Mouse (Mus musculus) frontal cortex, adult (tissue): ENCODE data around the gene Tob2.
A peak's percentile ranks its signal among the peaks of the same experiment; 100 is the strongest.

ENCODE experiments used
- ATAC-seq: cut with Nextera tagmentation; 2 replicates; pipeline ENCODE4 v1.9.2; 2017; ENCODE audit warnings: mild to moderate bottlenecking, moderate library complexity, mixed read lengths; ENCODE audit not compliant: low TSS enrichment

The Tob2 gene

DNA sequence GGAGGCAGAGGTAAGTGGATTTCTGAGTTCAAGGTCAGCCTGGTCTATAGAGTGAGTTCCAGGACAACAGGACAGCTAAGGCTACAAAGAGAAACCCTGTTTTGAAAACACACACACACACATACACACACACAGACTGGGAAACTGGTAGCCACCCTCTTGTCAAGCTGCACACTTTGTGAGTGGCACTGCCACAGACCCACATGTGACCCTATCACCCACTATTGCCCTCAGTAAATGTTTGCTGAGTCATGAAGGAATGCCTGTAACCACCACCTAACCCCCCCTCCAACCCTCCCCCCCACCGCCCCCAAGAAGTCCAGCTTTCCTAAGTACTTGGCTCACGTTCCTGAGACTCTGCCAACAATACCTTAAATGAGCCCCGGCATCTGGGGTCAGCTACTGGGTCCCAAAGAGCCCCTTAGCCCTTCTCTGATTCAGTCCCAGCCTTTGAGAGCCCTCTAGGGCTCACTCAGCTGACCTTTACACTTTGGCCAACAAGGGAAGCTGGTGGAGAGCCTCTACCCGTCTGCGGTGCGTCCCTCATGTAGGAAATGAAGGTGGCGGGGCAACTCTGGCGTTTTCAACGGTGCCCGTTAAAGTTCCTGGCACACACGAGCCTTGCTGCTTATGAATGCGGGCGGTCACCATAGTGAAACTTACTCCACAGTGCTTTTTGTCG, 19.9 kb downstream of the Tob2 start:
- ATAC-seq = no peak

DNA sequence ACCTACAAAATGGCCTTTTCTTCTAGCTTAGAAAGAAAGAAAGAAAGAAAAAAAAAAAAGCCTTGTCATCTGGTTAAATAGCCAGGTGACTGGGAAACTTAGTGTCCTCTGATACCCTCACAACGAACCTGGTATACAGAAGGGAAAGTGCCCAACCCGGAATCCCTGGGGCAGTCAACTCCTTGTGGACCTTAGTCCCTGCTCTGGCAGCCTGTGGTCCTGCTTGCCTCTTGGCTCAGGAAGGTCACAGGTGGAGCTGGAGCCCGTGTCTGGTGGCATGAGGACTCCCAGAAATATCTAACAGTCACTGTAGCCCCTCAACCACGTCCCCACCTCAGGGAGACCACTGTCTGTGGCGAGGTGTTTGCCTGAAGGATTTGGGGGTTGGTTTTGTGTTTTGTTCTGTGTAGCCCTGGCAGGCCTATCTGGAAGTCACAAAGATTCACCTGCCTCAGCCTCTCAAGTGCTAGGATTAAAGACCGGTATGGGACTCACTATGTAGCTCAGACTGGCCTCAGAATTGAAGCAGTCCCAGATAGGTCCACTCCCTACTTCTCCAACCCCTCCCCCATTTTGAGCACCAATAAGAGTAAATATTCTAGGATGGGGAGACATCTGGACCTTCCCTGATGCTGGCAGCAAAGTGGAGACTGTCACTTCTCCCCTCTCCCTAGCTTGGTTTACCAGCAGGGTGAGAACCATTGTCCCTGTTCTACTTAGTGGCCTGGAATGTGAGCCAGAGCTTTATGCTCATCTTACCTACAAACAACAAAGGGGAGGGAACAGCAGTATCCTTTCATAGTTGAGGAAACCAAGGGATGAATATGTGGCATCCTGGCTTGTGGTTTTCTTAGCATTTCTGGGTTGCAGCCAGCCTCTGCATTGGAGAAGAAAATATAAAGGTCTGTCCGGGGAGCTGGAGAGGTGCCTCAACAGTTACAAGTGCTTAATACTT, 21.4 kb downstream of the Tob2 start:
- ATAC-seq = no peak

- ATAC-seq = peak; percentile 85
These were observed 22.3 kb downstream of the Tob2 start for GRCm38 (mm10) chr15:81836124-81836821.

DNA sequence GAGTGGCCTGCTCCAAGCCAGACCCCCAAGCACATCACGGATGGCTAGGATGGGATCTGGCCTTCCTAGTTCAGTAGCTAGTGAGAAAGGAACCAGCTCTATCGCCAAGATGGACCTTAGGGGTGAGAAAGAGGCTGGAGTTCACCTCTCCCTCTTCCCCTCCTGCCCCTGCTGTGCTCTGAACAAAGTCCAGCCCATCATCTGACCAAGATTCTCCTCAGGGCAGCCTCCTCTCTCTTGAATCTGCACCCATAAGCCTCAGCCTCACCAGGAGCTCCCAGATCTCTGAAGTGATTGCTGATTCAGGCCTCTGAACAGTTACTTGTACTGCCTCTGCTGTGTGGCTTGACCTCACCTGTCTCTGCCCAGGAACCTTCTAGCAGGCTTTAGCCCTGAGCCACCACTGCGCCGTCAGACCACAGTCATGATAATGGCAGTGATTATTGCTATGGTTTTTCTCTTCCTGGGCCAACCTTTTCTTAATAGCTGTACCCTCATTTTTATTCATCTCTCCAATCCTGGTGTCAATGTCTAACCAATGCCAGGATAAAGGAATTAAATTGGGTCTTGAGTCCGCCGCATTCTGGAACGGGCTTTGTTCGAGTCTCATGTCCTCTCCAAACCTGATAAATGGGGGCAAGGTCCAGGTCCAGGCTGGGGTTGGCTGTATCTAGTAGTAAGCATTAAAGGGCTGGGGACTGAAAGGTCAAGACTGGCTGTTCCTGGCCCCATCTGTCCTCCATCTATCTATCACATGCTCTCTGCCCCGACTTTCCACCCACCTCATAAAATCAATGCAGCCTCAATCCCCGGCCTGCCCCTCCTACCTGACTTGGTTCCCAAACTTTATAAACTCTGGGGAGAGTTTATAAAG, 23.4 kb downstream of the Tob2 start:
- no peak for ATAC-seq

DNA sequence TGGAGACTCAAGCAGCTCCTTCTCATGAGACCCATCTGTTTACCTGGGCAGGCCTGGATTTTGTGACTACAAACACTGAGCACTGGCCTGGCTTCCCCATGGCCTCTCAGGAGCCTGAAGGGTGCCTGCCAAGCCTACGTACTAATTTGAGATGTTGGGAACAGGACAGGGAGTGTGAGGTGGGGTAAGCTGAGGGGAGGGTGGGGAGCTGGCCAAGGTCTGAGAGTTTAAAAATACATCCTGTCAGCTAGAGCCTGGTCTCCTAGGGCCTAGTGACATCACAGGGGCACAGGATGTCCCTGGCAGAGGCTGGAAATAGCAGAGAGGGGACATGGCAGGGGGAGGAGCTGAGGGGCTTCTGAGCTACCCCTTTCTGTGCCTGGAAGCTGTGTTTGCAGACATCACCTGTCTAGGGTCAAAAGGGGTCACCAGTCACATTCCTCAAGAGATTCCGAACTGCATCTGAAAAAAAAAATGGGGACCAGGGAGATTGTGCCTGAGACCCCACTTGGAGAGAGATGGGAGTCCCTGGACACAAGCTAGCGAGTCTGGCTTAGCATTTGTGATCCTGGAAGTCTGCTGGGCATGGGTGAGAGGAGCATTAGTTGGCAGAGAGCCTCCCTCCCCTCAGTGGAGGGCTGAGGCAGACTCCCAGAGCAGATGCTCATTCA, 24.3 kb downstream of the Tob2 start:
- no peak for ATAC-seq

DNA sequence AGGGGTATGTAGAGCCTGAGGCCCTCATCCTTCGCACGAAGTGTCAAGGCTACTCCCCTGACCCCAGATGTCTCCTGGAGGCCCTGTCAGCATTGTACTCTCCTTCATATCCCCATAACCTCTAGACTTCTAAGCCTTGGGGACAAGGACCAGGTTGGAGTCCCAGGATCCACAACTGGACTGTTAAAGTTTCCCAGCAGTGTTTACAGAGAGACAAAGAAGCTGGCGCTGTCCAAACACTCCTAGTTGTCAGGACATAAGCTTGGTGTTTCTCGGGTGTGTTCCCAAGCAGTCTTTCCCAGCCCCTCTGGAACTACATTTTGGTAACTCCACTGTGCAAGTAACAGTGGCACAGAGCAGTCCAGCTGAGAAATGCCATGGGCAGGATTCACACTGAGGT, 25.1 kb downstream of the Tob2 start:
- no peak for ATAC-seq

GRCm38 (mm10) chr15:81832219-81832618, 26.4 kb downstream of the Tob2 start:
- ATAC-seq = no peak

GRCm38 (mm10) chr15:81831136-81831825, 27.3 kb downstream of the Tob2 start:
- peak; percentile 64 for ATAC-seq

DNA sequence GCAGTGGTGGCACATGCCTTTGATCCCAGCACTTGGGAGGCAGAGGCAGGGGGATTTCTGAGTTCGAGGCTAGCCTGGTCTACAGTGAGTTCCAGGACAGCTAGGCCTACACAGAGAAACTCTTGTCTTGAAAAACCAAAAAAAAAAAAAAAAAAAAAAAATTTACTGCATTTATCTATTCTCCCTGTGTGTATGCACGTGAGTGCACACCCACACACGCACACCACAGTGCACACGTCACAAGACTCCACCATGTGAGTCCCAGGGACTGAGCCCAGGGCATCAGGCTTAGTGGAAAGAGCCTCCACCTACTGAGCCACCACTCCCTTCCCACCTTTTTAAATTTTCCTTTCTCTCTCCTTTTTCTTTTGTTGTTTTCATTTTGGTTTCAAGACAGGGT, 28.1 kb downstream of the Tob2 start:
- ATAC-seq = no peak

DNA sequence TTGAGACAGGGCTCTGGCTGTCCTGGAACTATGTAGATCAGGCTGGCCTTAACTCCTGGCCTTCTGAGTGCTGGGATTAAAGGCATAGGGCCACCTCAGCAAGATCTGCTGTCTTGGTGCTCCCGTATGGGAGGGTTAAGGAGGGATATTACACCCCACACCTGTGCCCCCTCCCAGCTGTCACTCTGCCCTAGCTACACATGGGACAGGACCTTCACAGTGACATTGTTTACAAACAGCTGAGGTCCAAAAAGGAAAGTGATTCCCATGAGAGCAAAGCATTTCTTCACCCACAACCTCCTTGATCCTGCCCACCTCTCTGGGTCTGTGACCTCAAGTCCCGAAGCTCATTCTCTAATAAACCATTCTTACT, 29.4 kb downstream of the Tob2 start:
- no peak for ATAC-seq

DNA sequence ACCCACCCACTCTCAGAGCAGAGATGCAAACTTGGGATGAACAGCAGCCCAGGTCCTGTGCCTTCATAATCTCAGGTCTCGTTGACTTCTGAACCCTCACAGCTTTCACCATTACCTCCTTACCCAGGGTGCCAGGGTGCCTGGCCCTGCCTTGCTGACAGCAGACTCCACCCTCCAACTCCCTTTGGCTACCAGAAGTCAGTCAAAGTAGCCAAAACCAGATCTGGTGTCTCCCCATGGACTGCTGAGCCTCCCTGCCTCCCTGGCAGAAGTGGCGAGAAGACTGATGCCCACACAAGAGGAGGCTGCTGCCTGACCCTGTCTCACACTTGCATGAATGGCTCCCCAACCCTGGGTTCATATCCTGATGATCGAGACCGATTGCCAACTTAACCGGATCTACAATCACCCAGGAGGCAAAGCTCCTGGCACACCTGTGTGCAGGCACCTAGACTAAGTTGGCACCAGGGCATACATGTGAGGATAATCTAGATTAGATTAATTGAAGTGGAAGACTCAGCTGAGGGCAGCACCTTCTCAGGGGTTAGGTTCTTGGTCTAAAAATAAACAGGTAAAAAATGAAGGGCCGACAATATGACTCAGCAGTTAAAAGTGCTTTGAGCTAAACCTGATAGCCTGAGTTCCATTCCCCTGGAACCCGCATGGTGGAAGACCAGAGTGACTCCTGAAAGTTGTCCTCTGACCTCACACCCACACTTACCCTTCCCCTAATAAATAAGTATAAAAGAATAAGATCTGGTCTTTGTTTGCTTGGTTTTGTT, 30.0 kb downstream of the Tob2 start:
- ATAC-seq = no peak

DNA sequence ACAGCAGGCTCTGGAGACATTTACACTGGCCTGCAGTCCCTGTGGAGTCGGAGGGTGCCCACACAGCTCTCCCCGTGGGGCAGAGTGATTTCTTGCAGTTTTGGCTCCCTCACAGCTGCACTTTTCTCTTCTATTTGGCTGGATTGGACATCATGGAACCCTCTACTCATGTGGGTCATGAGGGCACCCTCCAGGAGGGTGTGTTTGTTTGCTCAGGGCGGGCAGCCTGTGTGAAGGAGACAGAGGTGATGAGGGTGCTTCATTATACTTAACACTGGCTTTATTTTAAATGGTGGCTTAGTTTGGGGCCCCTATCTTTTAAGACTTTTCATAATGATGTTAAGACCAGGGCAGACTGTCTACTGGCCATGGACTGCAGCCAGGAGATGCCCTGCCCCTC, 33.8 kb downstream of the Tob2 start:
- ATAC-seq = no peak

GRCm38 (mm10) chr15:81822631-81823030, 36.0 kb downstream of the Tob2 start:
- no peak for ATAC-seq

- no peak for ATAC-seq
These were observed 40.2 kb downstream of the Tob2 start for GRCm38 (mm10) chr15:81818404-81818803.

- ATAC-seq = no peak
These were observed 43.8 kb downstream of the Tob2 start for GRCm38 (mm10) chr15:81814716-81815370.

- ATAC-seq = no peak
These were observed 44.5 kb downstream of the Tob2 start for GRCm38 (mm10) chr15:81813986-81814705.

- no peak for ATAC-seq
These were observed 45.6 kb downstream of the Tob2 start for GRCm38 (mm10) chr15:81812696-81813631.
